Mouse (Mus musculus) limb, embryonic 11.5 days (tissue): Measurements from ENCODE around the gene Caprin2. TPM values are rescaled to one million over a fixed set of nuclear protein-coding genes. Genes with fewer than 3 reads are reported as not detected.
"Not testable (repeated sequence)": the region's sequence is repeated elsewhere in the genome, so short reads cannot be mapped to it uniquely, and the experiment has no call there.

ENCODE experiments used
- ATAC-seq: fragments of 200-750 bp; cut with Nextera tagmentation; 2 replicates; pipeline ENCODE4 v1.8.0; 2017; ENCODE audit warnings: low read depth; ENCODE audit not compliant: insufficient number of reproducible peaks, low FRiP score, low TSS enrichment
- DNase-seq: peaks from one replicate; pipeline ENCODE4 v3.0.0-alpha.2; 2015; ENCODE audit warnings: low spot score
- H3K27ac ChIP-seq: fragments of 300-500 bp; sonication (generic); replicated peaks from 2 replicates; pipeline ENCODE4 v1.5.1; 2014; ENCODE audit warnings: low read depth, mild to moderate bottlenecking, low read length
- H3K27me3 ChIP-seq: fragments of 300-500 bp; sonication (generic); 2 replicates; pipeline ENCODE4 v1.6.1; 2014; ENCODE audit warnings: mild to moderate bottlenecking, low read length, mixed read lengths; ENCODE audit not compliant: control insufficient read depth, insufficient read depth
- H3K36me3 ChIP-seq: fragments of 300-500 bp; sonication (generic); 2 replicates; pipeline ENCODE4 v1.6.1; 2014; ENCODE audit warnings: mild to moderate bottlenecking, low read length, moderate library complexity, mixed read lengths; ENCODE audit not compliant: control insufficient read depth, insufficient read depth
- H3K4me1 ChIP-seq: fragments of 300-500 bp; sonication (generic); 2 replicates; pipeline ENCODE4 v1.6.1; 2014; ENCODE audit warnings: low read length, mixed read lengths; ENCODE audit not compliant: control insufficient read depth, insufficient read depth
- H3K4me2 ChIP-seq: fragments of 300-500 bp; sonication (generic); 2 replicates; pipeline ENCODE4 v1.6.1; 2014; ENCODE audit warnings: low read depth, mild to moderate bottlenecking, moderate library complexity; ENCODE audit not compliant: severe bottlenecking
- H3K4me3 ChIP-seq: fragments of 300-500 bp; sonication (generic); 2 replicates; pipeline ENCODE4 v1.5.1; 2014; ENCODE audit warnings: low read depth, low read length
- H3K9ac ChIP-seq: fragments of 300-500 bp; sonication (generic); 2 replicates; pipeline ENCODE4 v1.6.1; 2014; ENCODE audit warnings: mild to moderate bottlenecking, low read length
- H3K9me3 ChIP-seq: fragments of 300-500 bp; sonication (generic); 2 replicates; pipeline ENCODE4 v1.6.1; 2016; ENCODE audit warnings: low read length; ENCODE audit not compliant: control insufficient read depth
- WGBS: fragments of 180-500 bp; shearing (Covaris S2); extraction: QIAGEN DNeasy Blood & Tissue Kit; methylation state at CpG from one replicate; pipeline ENCODE4 v1.1.7; 2014; 5-methylcytosine and 5-hydroxymethylcytosine counted together
- polyA plus RNA-seq: library from polyadenylated mRNA; unstranded; fragments of >200 nt; fragmentation: Nextera tagmentation; extraction: Ambion mirVana; gene quantifications from 2 replicates; pipeline ENCODE4 v1.2.1, GENCODE M21; 2014

Caprin2 gene
- polyA plus RNA-seq, 1 experiment from 2014 or later, result 12.3 TPM

- no peak for ATAC-seq
- H3K4me3 ChIP-seq, result no peak overlapping the region
- no peaks in the 10 kb centered on the region for H3K4me1 ChIP-seq
- 89% methylated on average over 3 of the region's 3 CpGs for WGBS
- no peaks in the 10 kb centered on the region for H3K9me3 ChIP-seq
- no peak overlapping the region for H3K27ac ChIP-seq
- H3K9ac ChIP-seq, result no peak overlapping the region
- H3K36me3 ChIP-seq, result peaks cover 13% of the 10 kb centered on the region
- H3K4me2 ChIP-seq, result no peak overlapping the region
- H3K27me3 ChIP-seq, result no peaks in the 10 kb centered on the region
- DNase-seq, result no peak
Measured at GRCm38 (mm10) chr6:148934961-148935590, 39.0 kb upstream of the Caprin2 start.

- WGBS, result 85% methylated on average over 6 of the region's 6 CpGs
- Histone ChIP-seq H3K9ac (no peak overlapping the region), H3K36me3 (peaks cover 21% of the 10 kb centered on the region), H3K27ac (no peak overlapping the region), H3K4me3 (no peak overlapping the region), H3K27me3 (no peaks in the 10 kb centered on the region), H3K4me2 (no peak overlapping the region), H3K4me1 (no peaks in the 10 kb centered on the region), H3K9me3 (no peaks in the 10 kb centered on the region)
- ATAC-seq (no peak), DNase-seq (peak; percentile 61)
Measured at GRCm38 (mm10) chr6:148931281-148931680, 35.2 kb upstream of the Caprin2 start.

GRCm38 (mm10) chr6:148918841-148919398, 22.9 kb upstream of the Caprin2 start:
- Histone ChIP-seq H3K9ac (no peak overlapping the region), H3K4me1 (no peaks in the 10 kb centered on the region), H3K9me3 (no peaks in the 10 kb centered on the region), H3K4me3 (no peak overlapping the region), H3K4me2 (no peak overlapping the region), H3K27ac (no peak overlapping the region), H3K36me3 (peaks cover 6% of the 10 kb centered on the region; the same call in 1 of the 2 replicates), H3K27me3 (no peaks in the 10 kb centered on the region)
- no peak for ATAC-seq
- DNase-seq, result no peak

GRCm38 (mm10) chr6:148917672-148918071, 21.6 kb upstream of the Caprin2 start:
- 73% methylated on average over 1 of the region's 1 CpGs for WGBS
- no peak for DNase-seq

GRCm38 (mm10) chr6:148916817-148917216, 20.8 kb upstream of the Caprin2 start:
- Histone ChIP-seq H3K4me1 (no peaks in the 10 kb centered on the region), H3K36me3 (no peaks in the 10 kb centered on the region; the same call in 1 of the 2 replicates), H3K9me3 (no peaks in the 10 kb centered on the region), H3K27me3 (no peaks in the 10 kb centered on the region), H3K9ac (no peak overlapping the region), H3K4me3 (no peak overlapping the region), H3K27ac (no peak overlapping the region), H3K4me2 (no peak overlapping the region)
- WGBS, result 32% methylated on average over 3 of the region's 3 CpGs
- ATAC-seq (no peak), DNase-seq (peak; percentile 54)

More at GRCm38 (mm10) chr6:148917672-148918071, 21.6 kb upstream of the Caprin2 start:
- H3K4me3 ChIP-seq, result no peak overlapping the region
- H3K4me2 ChIP-seq, result no peak overlapping the region
- H3K27me3 ChIP-seq, result no peaks in the 10 kb centered on the region
- no peaks in the 10 kb centered on the region; the same call in 1 of the 2 replicates for H3K36me3 ChIP-seq
- no peaks in the 10 kb centered on the region for H3K4me1 ChIP-seq
- no peak overlapping the region for H3K27ac ChIP-seq
- ATAC-seq, result no peak
- H3K9ac ChIP-seq, result no peak overlapping the region
- no peaks in the 10 kb centered on the region for H3K9me3 ChIP-seq

- Histone ChIP-seq H3K9me3 (no peaks in the 10 kb centered on the region), H3K4me3 (no peak overlapping the region), H3K4me2 (no peak overlapping the region), H3K27me3 (no peaks in the 10 kb centered on the region), H3K36me3 (no peaks in the 10 kb centered on the region), H3K4me1 (no peaks in the 10 kb centered on the region), H3K9ac (no peak overlapping the region), H3K27ac (no peak overlapping the region)
- DNase-seq, result peak; percentile 74
- no peak for ATAC-seq
- WGBS, result 12% methylated on average over 2 of the region's 2 CpGs
Measured at GRCm38 (mm10) chr6:148913938-148914337, 17.9 kb upstream of the Caprin2 start.

- H3K4me2 ChIP-seq, H3K27me3 ChIP-seq, ATAC-seq, H3K36me3 ChIP-seq, H3K9me3 ChIP-seq, H3K27ac ChIP-seq, DNase-seq, H3K4me3 ChIP-seq, H3K9ac ChIP-seq, H3K4me1 ChIP-seq: not testable (repeated sequence)
- WGBS, result 80% methylated on average over 8 of the region's 8 CpGs
Measured at GRCm38 (mm10) chr6:148911906-148912305, 15.9 kb upstream of the Caprin2 start.

- ATAC-seq (no peak), DNase-seq (no peak)
- Histone ChIP-seq H3K4me1 (no peaks in the 10 kb centered on the region), H3K27ac (no peak overlapping the region), H3K4me2 (no peak overlapping the region), H3K9me3 (no peaks in the 10 kb centered on the region), H3K9ac (no peak overlapping the region), H3K36me3 (no peaks in the 10 kb centered on the region), H3K4me3 (no peak overlapping the region), H3K27me3 (no peaks in the 10 kb centered on the region)
- WGBS, result 90% methylated on average over 9 of the region's 9 CpGs
Measured at GRCm38 (mm10) chr6:148906958-148907357, 10.9 kb upstream of the Caprin2 start.

GRCm38 (mm10) chr6:148902728-148903127, 6.7 kb upstream of the Caprin2 start:
- DNase-seq, result no peak
- no peak overlapping the region for H3K4me2 ChIP-seq
- 85% methylated on average over 3 of the region's 3 CpGs for WGBS

More at GRCm38 (mm10) chr6:148902728-148903127, 6.7 kb upstream of the Caprin2 start:
- H3K4me3 ChIP-seq, result no peak overlapping the region
- H3K27me3 ChIP-seq, result no peaks in the 10 kb centered on the region
- no peaks in the 10 kb centered on the region for H3K4me1 ChIP-seq
- H3K9me3 ChIP-seq, result no peaks in the 10 kb centered on the region
- H3K9ac ChIP-seq, result no peak overlapping the region
- no peaks in the 10 kb centered on the region for H3K36me3 ChIP-seq
- no peak overlapping the region for H3K27ac ChIP-seq
- ATAC-seq, result no peak
